Mouse (Mus musculus) left cerebral cortex, postnatal 25 days (tissue): ENCODE results near the gene Pole3. TPM values are rescaled to one million over a fixed set of nuclear protein-coding genes. Genes with fewer than 3 reads are reported as not detected.

Experiments
- total RNA-seq, 2 experiments: library from RNA; stranded (reverse); gene quantifications; 2 replicates each; pipeline ENCODE4 v1.2.3; 2021

The Pole3 gene
- total RNA-seq, 2 experiments from 2014 or later = 19.9 to 20.2 TPM

Other genes starting within 250 kb of the Pole3 start
- 10 to 100 TPM; 33.1 to 35.9 TPM for gene Fkbp15, start 164.5 kb downstream of the Pole3 start, total RNA-seq
- 10 to 100 TPM; 17.7 to 19.2 TPM for gene Slc31a1, start 164.3 kb downstream of the Pole3 start, total RNA-seq
- gene Cdc26, start 116.4 kb downstream of the Pole3 start, total RNA-seq = 10 to 100 TPM; 43.8 to 45.0 TPM
- 10 to 100 TPM; 11.2 to 12.5 TPM for gene Prpf4, start 116.3 kb downstream of the Pole3 start, total RNA-seq
- not detected for gene Rnf183, start 89.8 kb downstream of the Pole3 start, total RNA-seq
- 1 to 10 TPM; 7.6 TPM for gene Wdr31, start 54.2 kb downstream of the Pole3 start, total RNA-seq
- under 1 TPM; 0.34 to 0.53 TPM for gene Bspry, start 45.0 kb downstream of the Pole3 start, total RNA-seq
- 10 to 100 TPM in 1 of 2 experiments, 1 to 10 TPM in 1; 7.5 to 10.9 TPM for gene Hdhd3, start 21.6 kb downstream of the Pole3 start, total RNA-seq
- 10 to 100 TPM; 25.4 to 30.8 TPM for gene Alad, start 5.2 kb downstream of the Pole3 start, total RNA-seq
- under 1 TPM; 0.37 to 0.53 TPM for gene 4933430I17Rik, start 301 bp upstream of the Pole3 start, total RNA-seq
- gene Rgs3, start 34.8 kb upstream of the Pole3 start, total RNA-seq = 10 to 100 TPM; 24.1 to 27.4 TPM